Mouse (Mus musculus): ENCODE data around the gene Manbal. TPM values are rescaled to one million over a fixed set of nuclear protein-coding genes. Genes with fewer than 3 reads are reported as not detected.
A peak's percentile ranks its signal among the peaks of the same experiment; 100 is the strongest.

The Manbal gene
- polyA plus RNA-seq, 1 experiment, result 64.5 TPM

DNA sequence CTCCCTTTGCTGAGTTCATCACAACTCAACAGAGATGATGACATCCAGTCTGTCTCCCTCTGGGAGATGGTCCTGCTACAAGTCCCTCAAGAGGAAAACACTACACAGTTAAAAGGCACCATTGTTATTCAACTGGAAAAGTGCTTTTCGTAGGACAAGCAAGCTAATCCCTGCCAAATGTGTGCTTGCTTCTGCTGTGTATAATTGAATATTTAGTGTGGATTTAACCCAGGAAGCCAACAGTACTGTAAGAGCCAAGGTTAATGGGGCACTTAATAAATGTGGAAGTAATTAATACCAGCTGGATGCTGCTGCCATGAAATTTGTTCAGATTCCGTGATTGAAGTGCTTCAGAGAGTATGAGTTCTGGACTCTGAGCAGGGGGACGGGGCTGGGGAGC lies 13.3 kb upstream of the Manbal start:
- no peak overlapping the region for H3ac ChIP-seq (ENCODE audit: control insufficient read depth, insufficient read length)
- H3K79me2 ChIP-seq (ENCODE audit: control insufficient read depth, insufficient read depth), result no peaks in the 10 kb centered on the region
- TF ChIP-seq USF1 (IDR thresholded peaks at IDR 0.05; ENCODE audit: low read depth), result no peak
- no peak for TF ChIP-seq MYOG (IDR thresholded peaks at IDR 0.05; ENCODE audit: control insufficient read depth in 1 of 3, insufficient read depth in 1 of 3, insufficient read length in 2 of 3, low read depth in 2 of 3)
- no peak for TF ChIP-seq POLR2AphosphoS2 (IDR thresholded peaks at IDR 0.05; ENCODE audit: insufficient read length, low read depth)
- TF ChIP-seq CEBPB (IDR thresholded peaks at IDR 0.05; ENCODE audit: insufficient read depth, poor library complexity, severe bottlenecking), result no peak
- no peak for TF ChIP-seq E2F4 (IDR thresholded peaks at IDR 0.05; ENCODE audit: insufficient read depth)
- no peak for TF ChIP-seq REST (IDR thresholded peaks at IDR 0.05; ENCODE audit: insufficient read depth, insufficient read length)
- TF ChIP-seq TCF12 (IDR thresholded peaks at IDR 0.05; ENCODE audit: insufficient read depth, poor library complexity, severe bottlenecking), result no peak
- no peak for TF ChIP-seq TCF3 (IDR thresholded peaks at IDR 0.05; ENCODE audit: insufficient read length, low read depth)
- TF ChIP-seq POLR2A (IDR thresholded peaks at IDR 0.05; ENCODE audit: insufficient read length, low read depth), result no peak
- TF ChIP-seq MYOD1 (IDR thresholded peaks at IDR 0.05; ENCODE audit: control insufficient read depth in 1 of 3, insufficient read length in 2 of 3, low read depth in 2 of 3), result no peak
- TF ChIP-seq SRF (IDR thresholded peaks at IDR 0.05; ENCODE audit: control insufficient read depth, insufficient read length, low read depth), result no peak
- TF ChIP-seq MAX (IDR thresholded peaks at IDR 0.05; ENCODE audit: low read depth), result no peak
- no peaks in the 10 kb centered on the region for H3K36me3 ChIP-seq (ENCODE audit: control insufficient read depth, insufficient read depth)
- no peak overlapping the region for H3K4me2 ChIP-seq (ENCODE audit: low read depth)
- H3K27me3 ChIP-seq (ENCODE audit: control insufficient read depth, insufficient read depth, insufficient read length), result no peaks in the 10 kb centered on the region
- no peak overlapping the region for H3K4me3 ChIP-seq

DNA sequence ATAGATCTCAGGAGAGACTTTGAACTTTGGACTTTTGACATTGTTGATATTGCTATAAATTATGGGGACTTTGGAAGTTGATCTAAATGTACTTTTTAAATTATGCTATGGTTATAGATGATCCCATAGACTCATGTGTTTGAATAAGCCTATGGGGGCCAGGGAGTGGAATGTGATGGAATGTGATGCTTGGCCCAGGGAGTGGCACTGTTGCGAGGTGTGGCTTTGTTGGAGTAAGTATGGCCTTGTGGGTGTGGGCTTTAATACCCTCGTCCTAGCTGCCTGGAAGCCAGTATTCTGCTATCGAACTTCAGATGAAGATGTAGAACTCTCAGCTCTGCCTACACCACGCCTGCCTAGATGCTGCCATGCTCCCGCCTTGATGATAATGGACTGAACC lies 7.4 kb upstream of the Manbal start:
- Histone ChIP-seq H3K4me3 (no peak overlapping the region), H3ac (ENCODE audit: control insufficient read depth, insufficient read length) (no peak overlapping the region), H3K79me2 (ENCODE audit: control insufficient read depth, insufficient read depth) (no peaks in the 10 kb centered on the region), H3K27me3 (ENCODE audit: control insufficient read depth, insufficient read depth, insufficient read length) (no peaks in the 10 kb centered on the region), H3K4me2 (ENCODE audit: low read depth) (no peak overlapping the region), H3K36me3 (ENCODE audit: control insufficient read depth, insufficient read depth) (no peaks in the 10 kb centered on the region)
- no peak for TF ChIP-seq MYOG (IDR thresholded peaks at IDR 0.05; ENCODE audit: control insufficient read depth in 1 of 3, insufficient read depth in 1 of 3, insufficient read length in 2 of 3, low read depth in 2 of 3)
- no peak for TF ChIP-seq POLR2AphosphoS2 (IDR thresholded peaks at IDR 0.05; ENCODE audit: insufficient read length, low read depth)
- TF ChIP-seq USF1 (IDR thresholded peaks at IDR 0.05; ENCODE audit: low read depth), result no peak
- no peak for TF ChIP-seq MAX (IDR thresholded peaks at IDR 0.05; ENCODE audit: low read depth)
- no peak for TF ChIP-seq REST (IDR thresholded peaks at IDR 0.05; ENCODE audit: insufficient read depth, insufficient read length)
- no peak for TF ChIP-seq CEBPB (IDR thresholded peaks at IDR 0.05; ENCODE audit: insufficient read depth, poor library complexity, severe bottlenecking)
- TF ChIP-seq SRF (IDR thresholded peaks at IDR 0.05; ENCODE audit: control insufficient read depth, insufficient read length, low read depth), result no peak
- no peak for TF ChIP-seq TCF3 (IDR thresholded peaks at IDR 0.05; ENCODE audit: insufficient read length, low read depth)
- TF ChIP-seq POLR2A (IDR thresholded peaks at IDR 0.05; ENCODE audit: insufficient read length, low read depth), result no peak
- TF ChIP-seq E2F4 (IDR thresholded peaks at IDR 0.05; ENCODE audit: insufficient read depth), result no peak
- no peak for TF ChIP-seq TCF12 (IDR thresholded peaks at IDR 0.05; ENCODE audit: insufficient read depth, poor library complexity, severe bottlenecking)

DNA sequence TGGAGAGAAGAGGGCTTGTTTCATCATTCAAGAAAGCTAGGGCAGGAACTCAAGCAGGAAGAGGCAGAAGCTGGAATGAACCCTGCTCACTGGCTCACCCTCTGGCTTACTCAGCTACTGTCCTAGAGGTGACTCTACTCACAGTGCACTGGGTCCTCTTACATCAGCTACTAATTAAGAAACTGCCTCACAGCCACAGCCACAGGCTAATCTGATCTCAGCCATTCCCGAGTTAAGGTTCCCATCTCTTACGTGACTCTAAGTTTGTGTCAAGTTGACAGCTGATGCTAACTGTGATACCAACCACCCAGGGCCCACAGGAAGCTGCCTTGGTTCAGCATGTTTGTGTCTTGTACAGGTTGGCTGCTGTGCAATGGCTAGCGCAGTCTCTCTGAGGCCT lies 4.4 kb upstream of the Manbal start:
- Histone ChIP-seq H3K4me3 (no peak overlapping the region), H3ac (ENCODE audit: control insufficient read depth, insufficient read length) (no peak overlapping the region), H3K79me2 (ENCODE audit: control insufficient read depth, insufficient read depth) (peaks cover 4% of the 10 kb centered on the region), H3K4me2 (ENCODE audit: low read depth) (no peak overlapping the region), H3K27me3 (ENCODE audit: control insufficient read depth, insufficient read depth, insufficient read length) (no peaks in the 10 kb centered on the region), H3K36me3 (ENCODE audit: control insufficient read depth, insufficient read depth) (no peaks in the 10 kb centered on the region)
- TF ChIP-seq USF1 (IDR thresholded peaks at IDR 0.05; ENCODE audit: low read depth), result no peak
- no peak for TF ChIP-seq MAX (IDR thresholded peaks at IDR 0.05; ENCODE audit: low read depth)
- TF ChIP-seq TCF3 (IDR thresholded peaks at IDR 0.05; ENCODE audit: insufficient read length, low read depth), result no peak

DNA sequence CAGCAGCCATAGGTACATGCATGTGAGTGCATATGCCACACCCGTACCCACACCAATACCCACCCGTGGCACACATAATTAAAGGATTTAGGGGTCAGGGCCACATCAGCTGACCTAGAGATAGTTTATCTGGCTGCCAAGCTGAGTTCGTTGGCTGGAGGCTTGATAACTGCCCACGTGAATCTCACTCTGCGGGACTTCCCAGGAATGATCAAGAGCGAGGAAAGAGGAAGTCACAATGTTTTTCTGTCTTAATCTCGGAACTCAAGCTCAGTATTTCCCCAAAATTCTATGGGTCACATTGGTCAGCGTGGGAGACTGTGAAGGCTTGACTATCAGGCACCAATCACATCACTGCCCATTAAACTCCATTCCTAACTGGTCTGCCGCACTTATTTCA lies 632 bp upstream of the Manbal start:
- peaks cover 39% of the 10 kb centered on the region for H3K79me2 ChIP-seq (ENCODE audit: control insufficient read depth, insufficient read depth)
- no peaks in the 10 kb centered on the region for H3K27me3 ChIP-seq (ENCODE audit: control insufficient read depth, insufficient read depth, insufficient read length)
- H3K4me2 ChIP-seq (ENCODE audit: low read depth), result peak overlapping the region; percentile 77
- no peak for TF ChIP-seq TCF12 (IDR thresholded peaks at IDR 0.05; ENCODE audit: insufficient read depth, poor library complexity, severe bottlenecking)
- TF ChIP-seq MYOD1 (IDR thresholded peaks at IDR 0.05; ENCODE audit: control insufficient read depth in 1 of 3, insufficient read length in 2 of 3, low read depth in 2 of 3), result no peak
- TF ChIP-seq TCF3 (IDR thresholded peaks at IDR 0.05; ENCODE audit: insufficient read length, low read depth), result no peak
- TF ChIP-seq POLR2A (IDR thresholded peaks at IDR 0.05; ENCODE audit: insufficient read length, low read depth), result no peak
- TF ChIP-seq MAX (IDR thresholded peaks at IDR 0.05; ENCODE audit: low read depth), result no peak
- TF ChIP-seq POLR2AphosphoS2 (IDR thresholded peaks at IDR 0.05; ENCODE audit: insufficient read length, low read depth), result no peak
- no peak for TF ChIP-seq USF1 (IDR thresholded peaks at IDR 0.05; ENCODE audit: low read depth)
- no peak for TF ChIP-seq REST (IDR thresholded peaks at IDR 0.05; ENCODE audit: insufficient read depth, insufficient read length)
- TF ChIP-seq SRF (IDR thresholded peaks at IDR 0.05; ENCODE audit: control insufficient read depth, insufficient read length, low read depth), result no peak
- no peak for TF ChIP-seq CEBPB (IDR thresholded peaks at IDR 0.05; ENCODE audit: insufficient read depth, poor library complexity, severe bottlenecking)
- no peak for TF ChIP-seq E2F4 (IDR thresholded peaks at IDR 0.05; ENCODE audit: insufficient read depth)
- no peak for TF ChIP-seq MYOG (IDR thresholded peaks at IDR 0.05; ENCODE audit: control insufficient read depth in 1 of 3, insufficient read depth in 1 of 3, insufficient read length in 2 of 3, low read depth in 2 of 3)
- no peaks in the 10 kb centered on the region for H3K36me3 ChIP-seq (ENCODE audit: control insufficient read depth, insufficient read depth)
- peak overlapping the region; percentile 79 for H3K4me3 ChIP-seq
- no peak overlapping the region for H3ac ChIP-seq (ENCODE audit: control insufficient read depth, insufficient read length)

DNA sequence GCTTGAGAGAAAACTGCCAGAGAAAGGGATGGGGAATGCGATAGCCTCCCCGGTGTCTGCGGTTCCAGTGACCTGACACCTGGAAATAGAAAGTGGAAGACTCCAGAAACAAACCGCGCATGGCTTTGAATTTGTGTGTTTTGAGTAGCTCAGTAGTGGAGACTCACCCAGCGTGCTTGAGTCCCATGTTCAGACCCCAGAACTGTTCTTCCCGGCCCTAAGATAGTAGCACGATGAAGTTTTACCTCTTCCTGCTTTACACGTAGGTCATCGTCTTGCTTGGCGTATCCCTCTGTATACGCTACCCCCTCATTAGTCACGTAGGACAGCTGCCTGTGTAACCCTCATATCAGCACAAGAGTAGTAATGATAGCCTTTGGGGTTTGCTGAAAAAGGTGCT lies 597 bp downstream of the Manbal start:
- Histone ChIP-seq H3K27me3 (ENCODE audit: control insufficient read depth, insufficient read depth, insufficient read length) (no peaks in the 10 kb centered on the region), H3K4me2 (ENCODE audit: low read depth) (peak overlapping the region; percentile 77), H3K79me2 (ENCODE audit: control insufficient read depth, insufficient read depth) (peaks cover 52% of the 10 kb centered on the region), H3K4me3 (peak overlapping the region; percentile 79), H3K36me3 (ENCODE audit: control insufficient read depth, insufficient read depth) (no peaks in the 10 kb centered on the region), H3ac (ENCODE audit: control insufficient read depth, insufficient read length) (peak overlapping the region; percentile 49)
- TF ChIP-seq CEBPB (IDR thresholded peaks at IDR 0.05; ENCODE audit: insufficient read depth, poor library complexity, severe bottlenecking) (no peak), REST (IDR thresholded peaks at IDR 0.05; ENCODE audit: insufficient read depth, insufficient read length) (no peak), E2F4 (IDR thresholded peaks at IDR 0.05; ENCODE audit: insufficient read depth) (no peak), TCF3 (IDR thresholded peaks at IDR 0.05; ENCODE audit: insufficient read length, low read depth) (no peak), MAX (IDR thresholded peaks at IDR 0.05; ENCODE audit: low read depth) (no peak), POLR2A (IDR thresholded peaks at IDR 0.05; ENCODE audit: insufficient read length, low read depth) (no peak), USF1 (IDR thresholded peaks at IDR 0.05; ENCODE audit: low read depth) (no peak), MYOG (IDR thresholded peaks at IDR 0.05; ENCODE audit: control insufficient read depth in 1 of 3, insufficient read depth in 1 of 3, insufficient read length in 2 of 3, low read depth in 2 of 3) (no peak), POLR2AphosphoS2 (IDR thresholded peaks at IDR 0.05; ENCODE audit: insufficient read length, low read depth) (no peak), SRF (IDR thresholded peaks at IDR 0.05; ENCODE audit: control insufficient read depth, insufficient read length, low read depth) (no peak)
